In genomic region chr15:94589219-94590075, GRCm38 (mm10) we compare ENCODE assay signal across 7 mouse cellular contexts. TPM values are rescaled to one million over a fixed set of nuclear protein-coding genes. Genes with fewer than 3 reads are reported as not detected.
DNase-seq lines count a peak whose midpoint lies in the region; ATAC-seq lines count a peak whose summit lies in the region.

Gene Twf1 (minus strand): TSS chr15:94589889.

- no peaks in the 10 kb centered on the region for H3K9me3 ChIP-seq in embryonic facial prominence, embryonic 11.5 days (replicated peaks; ENCODE audit: control insufficient read depth, low read length)
- no peaks in the 10 kb centered on the region for H3K9me3 ChIP-seq in limb, embryonic 10.5 days (replicated peaks)
- H3K9me3 ChIP-seq in midbrain, embryonic 13.5 days = no peaks in the 10 kb centered on the region

- peak within 1 kb of the TSS; percentile 47 for H3K4me2 ChIP-seq in embryonic facial prominence, embryonic 11.5 days (ENCODE audit: low read depth, low read length)
- H3K4me2 ChIP-seq in midbrain, embryonic 13.5 days (replicated peaks) = peak within 1 kb of the TSS; percentile 74

- ATAC-seq in embryonic facial prominence, embryonic 11.5 days (replicated peaks; ENCODE audit: insufficient number of reproducible peaks, low FRiP score, low TSS enrichment, low read depth) = peak; percentile 99
- peak; percentile 93 for ATAC-seq in granulocyte monocyte progenitor cell, adult 5-6 weeks (replicated peaks; ENCODE audit: poor library complexity, severe bottlenecking)
- ATAC-seq in midbrain, embryonic 13.5 days = peak; percentile 100

- no peaks in the 10 kb centered on the region for H3K4me1 ChIP-seq in embryonic facial prominence, embryonic 11.5 days (ENCODE audit: control insufficient read depth, insufficient read depth, low read length)
- peaks cover 14% of the 10 kb centered on the region for H3K4me1 ChIP-seq in limb, embryonic 10.5 days
- peaks cover 21% of the 10 kb centered on the region for H3K4me1 ChIP-seq in midbrain, embryonic 13.5 days (replicated peaks)

- H3K36me3 ChIP-seq in embryonic facial prominence, embryonic 11.5 days (replicated peaks; ENCODE audit: control insufficient read depth, insufficient read depth, low read depth, low read length) = no peaks in the 10 kb centered on the region
- peaks cover 23% of the 10 kb centered on the region for H3K36me3 ChIP-seq in limb, embryonic 10.5 days
- H3K36me3 ChIP-seq in midbrain, embryonic 13.5 days = peaks cover 16% of the 10 kb centered on the region

- peak within 1 kb of the TSS; percentile 89 for H3K9ac ChIP-seq in embryonic facial prominence, embryonic 11.5 days (replicated peaks; ENCODE audit: low read length)
- H3K9ac ChIP-seq in midbrain, embryonic 13.5 days (replicated peaks) = peak within 1 kb of the TSS; percentile 97

- H3K27me3 ChIP-seq in embryonic facial prominence, embryonic 11.5 days (ENCODE audit: control insufficient read depth, insufficient read depth, low read length) = no peaks in the 10 kb centered on the region
- no peaks in the 10 kb centered on the region for H3K27me3 ChIP-seq in limb, embryonic 10.5 days (ENCODE audit: low read depth, poor library complexity, severe bottlenecking)
- H3K27me3 ChIP-seq in midbrain, embryonic 13.5 days = no peaks in the 10 kb centered on the region

- WGBS in embryonic facial prominence, embryonic 11.5 days = under 1% methylated on average over 64 of the region's 70 CpGs
- under 1% methylated on average over 70 of the region's 70 CpGs for WGBS in limb, embryonic 10.5 days
- under 1% methylated on average over 54 of the region's 70 CpGs for WGBS in midbrain, embryonic 13.5 days

- no peak within 1 kb of the TSS for H3K27ac ChIP-seq in embryonic facial prominence, embryonic 11.5 days (replicated peaks; ENCODE audit: low read depth, low read length)
- peak within 1 kb of the TSS; percentile 92 for H3K27ac ChIP-seq in limb, embryonic 10.5 days
- H3K27ac ChIP-seq in midbrain, embryonic 13.5 days = peak within 1 kb of the TSS; percentile 86

- peak; percentile 99 for DNase-seq in adrenal gland, postnatal 14 days
- DNase-seq in embryonic facial prominence, embryonic 11.5 days (ENCODE audit: low spot score) = peak; percentile 98
- peak; percentile 95 for DNase-seq in kidney, adult 11 months
- DNase-seq in limb, embryonic 10.5 days (ENCODE audit: low spot score) = peak; percentile 99
- DNase-seq in spleen, adult 12 weeks (ENCODE audit: low spot score) = peak; percentile 95

- peak within 1 kb of the TSS; percentile 83 for H3K4me3 ChIP-seq in embryonic facial prominence, embryonic 11.5 days (ENCODE audit: low read depth, low read length)
- H3K4me3 ChIP-seq in limb, embryonic 10.5 days = peak within 1 kb of the TSS; percentile 99
- peak within 1 kb of the TSS; percentile 93 for H3K4me3 ChIP-seq in midbrain, embryonic 13.5 days (replicated peaks)

RNA-seq across cellular contexts. Expression of gene Twf1, which starts in this region (rescaled TPM):
- 66.8 and 69.1 TPM in 2 replicates for total RNA-seq in adrenal gland, postnatal 14 days (2021)
- polyA plus RNA-seq in embryonic facial prominence, embryonic 11.5 days (2014; fragmentation: Nextera tagmentation; extraction: Ambion mirVana) = 79.8 and 80.3 TPM in 2 replicates
- total RNA-seq in granulocyte monocyte progenitor cell, adult 5-6 weeks (2014; fragmentation: Nextera tagmentation) = 27.7 and 37.0 TPM in 2 replicates
- 26.0 and 34.6 TPM in 2 replicates for total RNA-seq in granulocyte monocyte progenitor cell, adult 5-6 weeks (2017)
- polyA plus RNA-seq in limb, embryonic 10.5 days (2016; fragmentation: Nextera tagmentation; extraction: Ambion mirVana) = 55.5 and 64.1 TPM in 2 replicates
- polyA plus RNA-seq in midbrain, embryonic 13.5 days (2015; fragmentation: Nextera tagmentation; extraction: Ambion mirVana) = 97.1 and 103 TPM in 2 replicates
